Mouse (Mus musculus) naive thymus-derived CD4-positive, alpha-beta T cell, adult 2 months (primary cell): Measurements from ENCODE around the gene Faiml.

Experiments
- DNase-seq: peaks from one replicate; pipeline ENCODE4 v3.0.0-alpha.2; 2011; ENCODE audit warnings: low read depth

Gene Faiml

DNA sequence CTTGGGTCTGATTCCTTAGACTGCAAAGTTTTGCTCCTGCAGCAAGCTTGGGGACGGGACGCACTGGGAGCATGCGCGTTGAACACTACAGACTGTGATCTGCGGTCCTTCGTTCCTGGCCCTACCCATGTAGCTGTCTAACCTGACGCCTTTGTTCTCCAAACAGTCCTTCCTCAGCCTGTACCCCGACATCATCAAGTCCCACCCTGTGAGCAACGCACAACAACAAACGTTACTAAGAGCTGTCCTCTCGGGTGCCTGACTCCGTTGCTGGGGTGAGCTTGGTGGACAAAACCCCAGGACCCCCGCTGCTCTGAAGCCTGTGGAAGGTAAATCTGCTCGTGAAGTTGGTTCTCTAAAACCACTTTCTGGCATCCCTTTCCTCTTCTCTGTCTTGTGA is at the start of gene Faiml:
Faiml (minus strand) TSS at position 101 of the 400 bp plus-strand sequence.
- DNase-seq, result no peak

DNA sequence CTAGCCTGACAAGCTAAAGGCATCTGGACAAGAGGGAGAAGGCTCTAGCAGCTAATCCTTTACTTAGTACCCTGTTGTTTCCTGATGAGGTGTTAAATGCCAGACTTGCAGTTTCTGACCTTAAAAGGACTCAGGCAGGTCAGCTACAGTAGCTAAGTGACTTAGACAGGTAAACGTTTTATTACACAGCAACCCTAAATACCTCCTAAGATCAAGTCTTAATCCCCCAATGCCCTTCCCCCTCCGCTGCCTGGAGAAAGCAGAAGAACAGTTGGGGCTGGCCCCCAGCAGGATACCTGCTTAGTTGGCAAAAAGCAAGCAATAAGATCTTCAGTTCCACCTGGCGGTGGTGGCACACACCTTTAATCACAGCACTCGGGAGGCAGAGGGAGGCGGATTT is 21.9 kb upstream of the Faiml start:
- no peak for DNase-seq

DNA sequence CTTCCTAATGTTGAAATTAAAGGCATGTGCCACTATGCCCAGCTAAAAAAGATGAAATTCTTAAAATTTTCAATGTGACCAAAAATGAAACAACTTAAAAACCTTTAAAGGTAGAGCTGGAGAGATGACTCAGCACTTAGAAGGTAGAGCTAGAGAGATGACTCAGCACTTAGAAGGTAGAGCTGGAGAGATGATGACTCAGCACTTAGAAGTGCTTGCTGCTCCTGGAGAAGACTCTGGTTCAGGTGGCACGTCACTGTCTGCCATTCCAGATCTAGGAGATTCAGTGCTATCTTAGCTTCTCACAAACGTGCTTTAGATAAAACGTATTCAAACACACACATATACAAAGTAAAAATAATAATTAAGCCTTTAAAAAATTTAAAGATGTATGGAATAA is 19.8 kb upstream of the Faiml start:
- DNase-seq, result no peak

DNA sequence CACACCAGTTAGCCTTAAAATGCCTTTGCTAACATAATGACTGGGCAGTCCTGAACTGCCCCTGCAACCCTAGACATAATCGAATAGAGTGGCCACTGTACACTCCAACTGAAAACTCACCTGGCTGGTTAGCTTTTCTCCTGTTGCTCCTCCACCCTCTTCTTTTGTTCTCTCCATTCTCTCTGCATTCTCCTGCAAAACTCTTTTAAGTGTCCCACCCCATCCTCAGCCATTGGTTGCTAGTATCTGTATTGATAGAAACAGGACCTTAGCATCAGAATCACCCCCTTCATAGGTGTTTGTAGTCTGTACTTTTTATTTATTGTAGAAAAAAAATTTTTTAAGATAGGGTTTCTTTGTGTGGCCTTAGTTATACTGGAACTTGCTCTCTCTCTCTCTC is 19.2 kb upstream of the Faiml start:
- no peak for DNase-seq

DNA sequence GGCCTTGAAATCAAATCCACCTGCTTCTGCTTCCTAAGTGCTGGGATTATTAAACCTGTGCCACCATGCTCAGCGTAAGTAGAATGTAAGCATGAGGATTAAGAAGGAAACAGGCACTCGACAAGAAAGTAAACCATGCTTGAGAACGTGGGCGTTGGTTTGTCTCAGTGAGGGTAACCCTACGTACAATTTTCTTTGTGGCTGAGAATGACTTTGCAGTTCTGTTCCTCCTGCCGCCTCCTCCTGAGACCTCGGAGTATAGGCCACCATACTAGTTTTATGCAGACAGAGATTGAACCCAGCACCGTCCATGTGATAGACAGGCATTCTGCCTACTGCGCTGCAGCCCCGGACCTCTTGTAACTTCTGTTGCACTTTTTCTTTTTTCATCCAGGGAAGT is 16.8 kb upstream of the Faiml start:
- DNase-seq, result no peak

DNA sequence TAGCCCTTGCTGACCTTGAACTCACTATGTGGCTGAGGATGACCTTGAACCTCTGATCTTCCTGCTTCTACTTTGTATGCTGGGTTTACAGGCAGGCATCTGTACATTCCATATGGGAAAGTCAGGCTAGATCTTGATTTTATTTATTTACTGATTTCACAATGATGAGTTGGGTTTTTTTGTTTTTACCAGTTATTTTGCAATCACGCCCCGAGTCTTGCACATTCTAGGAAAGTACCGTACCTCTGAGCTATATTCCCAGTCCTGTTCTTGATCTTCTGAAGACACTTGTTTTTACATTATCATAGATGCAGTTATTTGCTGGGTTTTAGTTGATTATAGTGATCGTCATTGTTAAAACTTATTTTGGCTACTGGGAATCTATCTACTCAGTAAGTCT is 11.9 kb upstream of the Faiml start:
- no peak for DNase-seq

DNA sequence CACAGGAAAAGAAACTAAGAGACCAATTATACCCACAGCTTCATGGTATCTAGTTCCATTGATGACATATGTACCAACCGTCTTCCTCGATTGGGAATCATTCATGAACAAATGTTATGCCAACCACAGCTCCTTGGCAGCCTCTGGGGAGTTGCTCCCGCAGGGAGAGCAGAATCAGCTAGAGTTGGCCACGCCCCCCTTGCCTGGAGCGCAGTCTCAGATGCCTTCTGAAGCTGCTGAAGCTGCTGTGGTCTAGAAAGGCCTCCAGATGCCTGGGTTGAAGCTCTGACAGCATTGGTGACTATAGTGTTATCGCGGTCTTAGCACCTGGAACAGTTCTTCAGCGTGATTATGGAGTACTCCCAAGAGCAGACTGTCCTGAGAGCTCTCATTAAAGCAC is 11.3 kb upstream of the Faiml start:
- no peak for DNase-seq

DNA sequence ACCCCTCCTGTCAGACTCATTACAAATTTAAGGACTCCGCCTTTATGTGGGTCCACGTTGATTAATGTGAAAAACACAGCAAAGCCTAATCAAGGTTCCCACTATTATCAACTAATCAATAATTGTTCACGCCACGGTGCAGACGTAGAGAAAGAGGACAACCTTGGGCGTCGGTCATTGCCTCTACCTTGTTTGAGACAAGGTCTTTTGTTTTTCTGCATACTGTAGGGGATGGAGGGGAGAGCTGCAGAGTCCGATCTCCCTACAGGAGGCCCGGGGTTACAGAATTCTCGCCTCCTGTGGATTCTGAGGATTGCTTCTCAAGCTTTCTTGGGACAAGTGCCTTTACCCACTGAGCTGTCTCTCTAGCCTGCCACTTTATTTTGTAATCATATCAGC is 6.9 kb upstream of the Faiml start:
- no peak for DNase-seq

DNA sequence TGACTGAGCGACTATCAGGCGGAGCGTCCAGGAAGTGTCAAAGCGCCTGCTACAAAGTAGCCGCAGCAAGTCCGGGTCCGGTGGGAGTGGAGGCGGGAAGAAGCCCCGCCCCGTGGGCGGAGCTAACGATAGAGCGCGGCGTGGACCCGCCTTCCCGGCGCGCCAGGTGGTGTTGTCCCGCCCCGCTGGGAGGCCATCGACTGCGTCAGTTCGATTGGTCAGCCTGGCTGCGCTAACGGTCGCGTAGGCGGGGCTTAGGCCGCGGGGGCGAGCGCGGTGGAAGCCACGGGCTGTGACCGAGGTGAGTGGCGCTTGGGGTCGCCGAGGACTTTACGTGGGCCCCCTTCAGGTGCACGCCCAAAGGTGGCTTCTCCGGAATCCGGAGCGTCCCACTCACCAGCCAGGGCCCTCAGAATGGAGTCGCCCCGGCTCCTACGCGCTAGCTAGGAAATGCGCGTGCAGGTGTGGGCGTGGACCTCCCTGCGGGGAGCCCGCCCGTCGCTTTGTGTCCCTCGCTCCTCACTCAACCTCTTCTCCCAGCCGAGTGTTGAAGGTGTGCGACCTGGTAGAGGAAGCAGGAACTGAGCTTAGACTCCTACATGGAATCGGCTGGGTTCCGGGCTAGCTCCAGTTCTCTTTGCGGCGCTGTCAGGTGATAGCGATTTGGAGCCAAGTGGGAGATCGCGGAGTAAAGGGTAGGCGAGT is 6.3 kb upstream of the Faiml start, which contains the start of gene Cep70:
Cep70 (plus strand) TSS at position 178 of the 705 bp plus-strand sequence.
- peak; percentile 98 for DNase-seq

DNA sequence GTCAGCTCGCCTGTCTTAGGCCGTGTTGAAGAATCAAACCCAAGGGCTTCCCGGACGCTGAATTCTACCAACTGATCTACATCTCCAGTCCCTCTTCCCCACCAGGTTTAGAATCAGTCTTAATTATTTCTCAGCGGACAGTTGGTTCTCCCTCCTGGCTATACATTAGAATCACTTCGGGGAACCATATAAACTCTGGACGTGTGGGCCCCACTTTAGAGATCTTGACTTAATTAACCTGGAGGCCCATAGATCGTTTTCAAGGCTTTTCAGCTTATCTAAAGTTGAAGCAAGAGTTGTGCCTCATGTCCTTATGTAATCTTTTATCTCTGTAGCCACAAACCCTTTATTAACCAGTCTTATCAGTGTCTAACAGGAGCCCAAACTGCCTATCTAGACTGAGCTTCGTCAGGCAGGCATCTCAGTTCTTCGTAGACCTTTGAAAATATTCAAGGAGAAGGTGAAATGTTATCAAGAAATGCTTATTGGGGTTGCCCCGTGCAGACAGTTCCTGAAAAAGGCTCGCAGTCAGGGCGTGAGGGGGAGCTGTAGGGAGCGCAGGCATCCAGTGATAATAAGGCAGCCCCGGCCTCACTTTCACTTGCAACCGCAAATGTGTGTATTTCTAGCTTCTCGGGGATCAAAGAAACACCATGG is 5.6 kb upstream of the Faiml start:
- no peak for DNase-seq

DNA sequence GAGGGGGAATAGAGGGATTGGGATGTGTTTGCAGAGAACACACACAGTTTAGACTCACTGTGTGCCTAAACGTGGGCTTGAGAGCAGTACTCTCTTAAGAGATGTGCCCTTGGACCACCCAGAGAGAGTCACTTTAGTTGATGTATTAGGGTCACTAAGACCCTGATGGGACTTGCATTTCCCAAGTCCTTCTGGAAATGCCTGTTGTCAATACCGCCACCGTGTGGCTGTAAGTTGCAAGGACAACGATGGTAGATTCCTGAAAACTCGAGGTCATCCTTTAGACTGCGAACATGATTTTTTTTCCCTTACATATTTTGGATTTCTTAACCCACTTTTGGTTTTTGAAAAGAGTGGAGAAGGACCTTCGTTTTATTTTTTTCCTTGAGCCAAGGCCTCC is 5.0 kb upstream of the Faiml start:
- peak; percentile 72 for DNase-seq

DNA sequence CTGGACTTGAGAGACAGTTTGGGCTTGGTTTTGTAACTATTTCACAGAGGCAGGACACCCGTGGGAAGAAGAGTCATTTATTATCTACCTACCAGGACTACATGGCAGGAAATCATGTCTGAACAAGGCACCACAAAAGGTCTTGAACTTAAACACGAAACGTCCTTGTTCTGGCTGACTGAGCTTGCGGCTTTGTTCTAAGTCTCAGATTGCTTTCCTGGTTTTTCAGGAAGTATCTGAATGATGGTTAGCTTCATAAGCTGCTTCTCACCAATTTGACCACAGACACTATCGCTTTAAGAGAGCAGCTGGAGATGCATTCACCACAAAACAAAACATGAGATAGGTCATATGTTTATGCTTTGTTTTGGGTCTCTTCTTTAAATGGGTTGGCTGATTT is 3.5 kb upstream of the Faiml start:
- DNase-seq, result peak; percentile 30

DNA sequence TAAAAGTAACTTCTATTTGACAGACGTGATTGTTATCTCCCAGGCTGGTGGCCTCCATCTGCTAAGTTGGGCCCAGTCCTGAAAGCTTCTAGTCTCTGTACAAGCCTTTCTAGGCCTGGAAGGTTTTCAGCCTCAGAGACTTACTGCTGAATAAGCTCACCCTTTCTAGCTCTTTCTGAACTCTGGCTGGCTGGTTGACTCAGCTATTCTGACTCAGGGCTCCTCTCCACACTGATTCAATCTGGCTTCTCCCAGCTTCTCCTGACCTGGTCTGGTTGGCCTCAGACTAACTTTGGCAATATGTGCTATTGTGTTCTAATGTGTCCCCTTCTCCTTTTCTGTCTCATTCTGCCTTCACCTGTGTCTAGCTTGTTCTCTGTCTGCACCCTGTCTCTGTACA is 2.2 kb upstream of the Faiml start:
- no peak for DNase-seq

DNA sequence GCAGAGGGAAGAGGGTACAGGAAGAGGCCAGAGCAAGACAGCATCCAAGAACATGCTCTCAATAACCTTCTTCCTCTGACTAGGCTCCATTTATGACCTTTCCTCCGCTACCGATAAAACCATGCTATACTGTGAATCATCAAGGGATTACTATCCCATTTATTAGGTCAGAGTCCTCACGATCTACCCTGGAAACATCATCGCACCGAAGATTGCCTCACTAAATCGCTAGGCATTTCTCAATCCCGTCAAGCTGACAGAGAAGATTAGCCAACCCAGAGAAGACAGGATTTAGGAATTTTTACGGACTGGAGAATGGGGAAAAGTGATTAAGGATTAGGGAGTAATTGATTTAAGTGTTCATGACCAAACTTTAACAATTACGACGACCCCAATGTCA is 1.2 kb upstream of the Faiml start:
- DNase-seq, result no peak

DNA sequence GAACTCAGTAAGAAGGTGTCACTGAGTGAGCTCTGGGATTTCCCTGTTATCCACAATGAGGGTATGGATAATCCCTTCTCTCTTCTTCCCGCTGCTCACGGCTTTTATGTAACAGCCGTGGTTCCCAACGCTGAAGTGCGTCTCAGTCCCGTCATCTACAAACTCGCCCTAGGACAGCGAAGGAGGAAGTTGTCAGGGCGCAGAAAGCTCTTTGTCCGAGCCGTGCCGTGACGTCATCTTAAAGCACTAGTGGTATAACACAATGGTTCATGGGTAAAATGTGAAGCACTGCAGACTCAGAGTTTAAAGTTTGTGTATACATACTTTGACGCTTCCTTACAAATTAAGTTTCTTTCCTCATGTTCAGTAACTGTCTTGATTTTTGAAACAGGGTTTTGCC is 7.6 kb downstream of the Faiml start:
- no peak for DNase-seq

DNA sequence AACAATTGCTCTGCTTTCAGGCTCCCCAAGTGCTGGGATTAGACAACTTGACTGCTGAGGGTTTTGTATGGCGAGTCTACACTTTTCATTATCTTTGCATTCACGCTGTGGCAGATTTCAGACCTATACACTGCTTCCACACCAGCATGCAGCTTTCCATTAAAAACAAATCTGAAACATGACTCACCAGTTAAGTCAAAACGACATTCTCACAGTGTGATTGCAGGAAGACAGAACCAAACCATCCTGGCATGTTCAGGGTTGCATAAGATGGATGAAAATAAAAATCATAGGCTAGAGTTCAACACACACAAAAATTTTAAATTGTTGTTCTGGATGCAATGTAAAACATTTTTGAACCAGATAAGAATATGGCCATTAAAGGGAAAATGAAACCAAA is 12.5 kb downstream of the Faiml start:
- DNase-seq, result no peak

DNA sequence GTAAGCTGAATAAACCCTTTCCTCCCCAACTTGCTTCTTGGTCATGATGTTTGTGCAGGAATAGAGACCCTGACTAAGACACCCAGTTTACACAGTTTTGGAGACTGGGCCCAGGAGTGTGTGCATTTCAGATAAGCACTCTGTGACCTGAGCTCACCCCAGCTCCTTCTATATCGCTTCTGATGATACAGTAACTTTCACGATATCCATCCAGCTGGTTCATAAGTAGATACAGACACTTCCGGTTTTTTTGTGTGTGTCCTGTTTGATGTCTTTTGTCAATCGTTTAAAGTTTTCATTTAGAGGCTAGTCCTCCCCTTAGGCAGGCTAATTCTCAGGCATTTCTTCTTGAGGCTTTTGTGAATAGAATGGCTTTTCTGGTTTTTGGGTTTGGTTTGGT is 15.4 kb downstream of the Faiml start:
- no peak for DNase-seq

DNA sequence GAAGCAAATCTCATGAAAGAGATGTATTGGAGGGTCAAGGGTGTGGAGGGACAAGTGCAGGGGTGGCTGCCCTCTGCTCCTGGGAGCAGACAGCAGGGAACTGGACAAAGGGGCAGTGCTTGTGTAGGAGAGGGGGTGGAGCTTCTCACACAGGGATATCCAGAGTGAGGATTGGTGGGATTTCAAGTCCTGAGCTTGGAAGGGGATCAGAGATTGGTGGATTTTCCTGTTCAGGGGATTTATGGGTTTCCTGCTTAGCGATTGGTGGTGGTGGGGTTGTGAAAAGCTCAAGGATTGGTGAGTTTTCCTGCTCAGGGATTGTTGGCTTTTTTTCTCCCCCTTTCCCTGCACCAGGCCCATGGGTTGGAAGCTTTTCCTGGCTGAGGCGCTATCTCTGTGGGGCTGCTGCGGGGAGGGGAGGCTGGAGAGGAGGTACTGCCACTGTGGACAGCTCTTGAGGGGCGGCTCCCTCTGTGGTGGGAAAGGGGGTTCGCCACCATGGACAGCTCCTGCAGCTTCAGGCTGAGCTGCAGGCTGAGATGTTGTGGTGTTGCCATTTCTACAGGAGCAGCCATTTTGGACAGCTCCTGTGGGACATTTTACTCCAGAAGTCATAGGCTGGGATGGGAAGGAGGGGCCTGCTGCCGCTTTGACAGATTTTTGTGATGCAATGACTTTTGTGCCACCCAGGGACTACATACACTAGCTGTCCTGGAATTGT is 18.9 kb downstream of the Faiml start:
- no peak for DNase-seq

DNA sequence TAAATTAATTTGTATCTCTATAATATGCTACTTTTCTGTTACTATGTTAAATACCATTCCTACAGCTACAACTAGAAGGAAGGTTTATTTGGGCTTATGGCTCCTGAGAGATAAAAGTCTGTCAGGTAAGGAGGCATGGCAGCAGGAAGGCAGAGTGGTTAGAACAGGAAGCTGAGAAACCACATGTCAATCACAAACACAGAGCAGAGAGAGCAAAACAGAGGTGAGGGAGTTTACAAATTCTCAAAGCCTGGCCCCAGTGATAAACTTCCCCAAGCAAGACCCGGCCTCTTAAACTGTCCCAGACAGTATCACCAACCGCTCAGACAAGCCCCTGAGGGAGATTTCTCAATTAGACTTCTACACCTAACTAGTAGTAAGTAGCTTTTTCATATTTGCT is 20.9 kb downstream of the Faiml start:
- no peak for DNase-seq

DNA sequence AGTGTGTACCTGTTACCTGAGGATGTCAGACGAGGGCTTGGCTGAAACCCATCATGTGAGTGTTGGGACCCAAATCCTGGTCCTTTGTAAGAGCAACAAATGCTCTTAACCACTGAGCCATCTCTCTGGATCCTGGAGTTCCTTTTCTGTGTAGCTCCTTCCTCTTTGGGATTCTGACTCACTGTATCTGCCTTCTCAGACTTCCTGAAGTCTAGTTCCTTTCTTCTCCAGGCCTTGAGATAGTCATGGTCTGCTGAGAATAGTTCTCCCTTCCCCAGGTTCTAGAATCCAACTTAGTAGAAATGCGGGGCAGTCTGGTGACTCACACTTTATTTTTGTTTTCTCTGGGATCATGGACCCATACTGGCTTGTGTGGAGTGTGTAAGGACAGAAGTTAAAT is 24.4 kb downstream of the Faiml start:
- no peak for DNase-seq

DNA sequence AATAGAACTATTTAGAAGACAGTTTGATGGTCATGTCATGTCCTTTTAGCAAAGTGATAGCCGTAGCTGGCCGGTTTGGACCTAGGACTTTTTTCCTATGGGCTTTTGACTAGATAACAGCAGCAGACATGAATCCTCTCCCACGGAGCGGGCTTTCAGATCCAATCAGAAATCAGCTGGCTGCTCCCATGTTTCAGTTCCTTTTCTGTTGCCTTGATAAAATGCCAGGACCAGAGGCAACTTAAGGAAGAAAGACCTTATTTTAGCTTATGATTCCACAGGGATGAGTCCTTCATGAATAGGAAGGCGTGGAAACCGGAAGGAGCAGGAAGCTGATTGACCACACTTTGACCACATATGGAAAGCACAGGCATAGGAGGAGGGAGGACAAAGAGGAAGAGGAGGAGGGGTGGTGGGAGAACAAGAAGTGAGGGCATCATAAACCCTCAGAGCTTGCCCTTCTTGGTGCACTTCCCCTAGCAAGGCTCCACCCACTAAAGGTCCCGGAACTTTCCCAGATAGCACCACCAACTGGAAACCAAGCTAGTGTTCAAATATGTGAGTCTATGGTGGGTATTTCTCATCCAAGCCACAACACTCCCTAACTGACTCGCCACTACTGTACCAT is 53.9 kb downstream of the Faiml start:
- DNase-seq, result no peak

DNA sequence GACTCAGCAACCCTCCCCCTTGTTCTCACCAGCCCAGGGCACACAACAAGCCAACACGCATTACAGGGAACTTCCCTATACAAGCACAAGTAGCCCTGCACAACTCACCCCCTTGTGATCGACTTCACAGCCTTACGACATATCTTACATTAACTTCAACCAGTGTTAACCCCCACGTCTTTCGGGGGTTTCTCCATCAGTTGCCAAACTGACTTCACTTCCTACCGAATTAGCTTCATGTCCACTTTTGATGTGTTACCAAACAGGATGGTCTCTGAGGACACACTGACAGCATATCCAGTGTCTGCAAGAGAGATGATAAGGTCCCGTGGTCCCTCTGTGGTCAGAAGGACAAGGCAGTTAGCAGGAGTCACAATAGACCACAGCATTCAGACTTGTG is 54.9 kb downstream of the Faiml start:
- DNase-seq, result no peak

DNA sequence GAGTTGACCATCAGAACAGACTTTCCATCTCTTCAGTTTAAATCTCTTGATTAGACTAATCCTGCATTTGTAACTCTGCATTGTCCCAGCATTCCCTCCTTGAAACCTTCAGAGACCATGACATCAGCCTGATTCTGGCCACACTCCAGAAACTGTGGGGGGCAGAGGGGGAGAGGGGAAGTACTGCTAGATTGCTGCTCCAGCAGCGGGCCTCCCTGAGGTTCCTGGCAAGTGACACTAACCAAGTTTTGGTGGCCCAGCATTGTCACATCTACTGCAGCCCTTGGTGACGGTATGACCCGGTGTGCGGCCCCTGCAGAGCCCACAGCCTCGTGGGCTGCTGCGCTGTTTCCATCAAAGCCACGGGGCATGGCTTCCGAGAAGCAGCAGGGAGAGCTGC is 56.8 kb downstream of the Faiml start:
- DNase-seq, result no peak
